Mouse (Mus musculus) midbrain, embryonic 12.5 days (tissue): ENCODE measurements at regions not wholly inside any gene's neighbourhood (a gene's known extent, or its start where the extent isn't known, plus 50 kb on each side); places are given as distances from the start of the nearest gene placed in this dataset.
A peak's percentile ranks its signal among the peaks of the same experiment; 100 is the strongest.

Source experiments
- ATAC-seq: fragments of 200-750 bp; cut with Nextera tagmentation; 2 replicates; pipeline ENCODE4 v1.8.0; 2017; ENCODE audit warnings: low read depth, moderate TSS enrichment, moderate library complexity; ENCODE audit not compliant: low FRiP score
- H3K27ac ChIP-seq: fragments of 300-500 bp; sonication (generic); replicated peaks from 2 replicates; pipeline ENCODE4 v1.5.1; 2016; ENCODE audit warnings: mild to moderate bottlenecking
- H3K27me3 ChIP-seq: fragments of 300-500 bp; sonication (generic); 2 replicates; pipeline ENCODE4 v1.6.1; 2016; ENCODE audit warnings: mild to moderate bottlenecking
- H3K36me3 ChIP-seq: fragments of 300-500 bp; sonication (generic); 2 replicates; pipeline ENCODE4 v1.6.1; 2016
- H3K4me1 ChIP-seq: fragments of 300-500 bp; sonication (generic); 2 replicates; pipeline ENCODE4 v1.6.1; 2016
- H3K4me2 ChIP-seq: fragments of 300-500 bp; sonication (generic); replicated peaks from 2 replicates; pipeline ENCODE4 v1.6.1; 2016; ENCODE audit warnings: mild to moderate bottlenecking, moderate library complexity
- H3K4me3 ChIP-seq: fragments of 300-500 bp; sonication (generic); 2 replicates; pipeline ENCODE4 v1.5.1; 2016; ENCODE audit warnings: mild to moderate bottlenecking
- H3K9ac ChIP-seq: fragments of 300-500 bp; sonication (generic); replicated peaks from 2 replicates; pipeline ENCODE4 v1.6.1; 2016; ENCODE audit warnings: mild to moderate bottlenecking, moderate library complexity
- H3K9me3 ChIP-seq: fragments of 300-500 bp; sonication (generic); 2 replicates; pipeline ENCODE4 v1.6.1; 2016; ENCODE audit warnings: mild to moderate bottlenecking
- WGBS: fragments of 180-500 bp; shearing (Covaris S2); methylation state at CpG from one replicate; pipeline ENCODE4 v1.1.7; 2016; 5-methylcytosine and 5-hydroxymethylcytosine counted together

GRCm38 (mm10) chr1:14513662-14514061 lies 1579.5 kb downstream of the 4930444P10Rik start:
- Histone ChIP-seq H3K9ac (no peak overlapping the region), H3K27me3 (peaks cover 18% of the 10 kb centered on the region), H3K4me1 (no peaks in the 10 kb centered on the region), H3K9me3 (no peaks in the 10 kb centered on the region), H3K36me3 (no peaks in the 10 kb centered on the region), H3K4me3 (no peak overlapping the region), H3K4me2 (no peak overlapping the region), H3K27ac (no peak overlapping the region)
- ATAC-seq, result no peak

- Histone ChIP-seq H3K4me2 (no peak overlapping the region), H3K27ac (no peak overlapping the region), H3K9ac (no peak overlapping the region), H3K27me3 (peaks cover 27% of the 10 kb centered on the region), H3K9me3 (no peaks in the 10 kb centered on the region), H3K4me3 (no peak overlapping the region), H3K4me1 (no peaks in the 10 kb centered on the region), H3K36me3 (no peaks in the 10 kb centered on the region)
- WGBS, result 67% methylated on average over 9 of the region's 9 CpGs
- no peak for ATAC-seq
These were observed 1580.4 kb downstream of the 4930444P10Rik start for GRCm38 (mm10) chr1:14512481-14513285.

GRCm38 (mm10) chr1:14506831-14507690 lies 1586.1 kb downstream of the 4930444P10Rik start:
- Histone ChIP-seq H3K4me2 (peak overlapping the region; percentile 77), H3K4me3 (peak overlapping the region; percentile 46), H3K4me1 (peaks cover 29% of the 10 kb centered on the region), H3K9me3 (no peaks in the 10 kb centered on the region), H3K36me3 (no peaks in the 10 kb centered on the region), H3K27ac (no peak overlapping the region), H3K27me3 (peaks cover 75% of the 10 kb centered on the region), H3K9ac (peak overlapping the region; percentile 37)
- ATAC-seq, result peak; percentile 7; the same call in 1 of the 2 replicates
- WGBS, result 1% methylated on average over 33 of the region's 36 CpGs

GRCm38 (mm10) chr1:14506201-14506830 lies 1586.8 kb downstream of the 4930444P10Rik start:
- H3K9me3 ChIP-seq, result no peaks in the 10 kb centered on the region
- H3K27me3 ChIP-seq, result peaks cover 75% of the 10 kb centered on the region
- H3K36me3 ChIP-seq, result no peaks in the 10 kb centered on the region
- 1% methylated on average over 32 of the region's 34 CpGs for WGBS
- H3K4me3 ChIP-seq, result peak overlapping the region; percentile 46
- no peak overlapping the region for H3K27ac ChIP-seq
- H3K9ac ChIP-seq, result peak overlapping the region; percentile 37
- ATAC-seq, result peak; percentile 90
- H3K4me2 ChIP-seq, result peak overlapping the region; percentile 77
- peaks cover 29% of the 10 kb centered on the region for H3K4me1 ChIP-seq

- Histone ChIP-seq H3K27ac (no peak overlapping the region), H3K9me3 (no peaks in the 10 kb centered on the region), H3K4me3 (no peak overlapping the region), H3K9ac (no peak overlapping the region), H3K4me1 (peaks cover 29% of the 10 kb centered on the region), H3K27me3 (peaks cover 75% of the 10 kb centered on the region), H3K4me2 (peak overlapping the region; percentile 77), H3K36me3 (no peaks in the 10 kb centered on the region)
- no peak for ATAC-seq
- 4% methylated on average over 6 of the region's 6 CpGs for WGBS
These were observed 1587.4 kb downstream of the 4930444P10Rik start for GRCm38 (mm10) chr1:14505741-14506140.

- H3K36me3 ChIP-seq, result no peaks in the 10 kb centered on the region
- WGBS, result 4% methylated on average over 12 of the region's 12 CpGs
- ATAC-seq, result no peak
- peaks cover 29% of the 10 kb centered on the region for H3K4me1 ChIP-seq
- H3K4me2 ChIP-seq, result peak overlapping the region; percentile 40
- H3K27ac ChIP-seq, result no peak overlapping the region
- H3K9me3 ChIP-seq, result no peaks in the 10 kb centered on the region
- no peak overlapping the region for H3K9ac ChIP-seq
- H3K27me3 ChIP-seq, result peaks cover 73% of the 10 kb centered on the region
- peak overlapping the region; percentile 24 for H3K4me3 ChIP-seq
These were observed 1588.3 kb downstream of the 4930444P10Rik start for GRCm38 (mm10) chr1:14504767-14505343.

GRCm38 (mm10) chr1:14503881-14504742 lies 1589.0 kb downstream of the 4930444P10Rik start:
- no peaks in the 10 kb centered on the region for H3K9me3 ChIP-seq
- 5% methylated on average over 17 of the region's 17 CpGs for WGBS
- H3K36me3 ChIP-seq, result no peaks in the 10 kb centered on the region
- ATAC-seq, result no peak
- no peak overlapping the region for H3K9ac ChIP-seq
- H3K27ac ChIP-seq, result no peak overlapping the region
- peaks cover 67% of the 10 kb centered on the region for H3K27me3 ChIP-seq
- H3K4me3 ChIP-seq, result 0 out of 2 replicates have a peak overlapping the region, but pooled peaks have one; percentile 24
- H3K4me2 ChIP-seq, result peak overlapping the region; percentile 40
- peaks cover 29% of the 10 kb centered on the region for H3K4me1 ChIP-seq

GRCm38 (mm10) chr1:14503193-14503800 lies 1589.8 kb downstream of the 4930444P10Rik start:
- ATAC-seq, result no peak
- H3K27me3 ChIP-seq, result peaks cover 59% of the 10 kb centered on the region
- H3K4me1 ChIP-seq, result peaks cover 29% of the 10 kb centered on the region

GRCm38 (mm10) chr1:14499105-14499504 lies 1594.0 kb downstream of the 4930444P10Rik start:
- ATAC-seq, result no peak
- peaks cover 7% of the 10 kb centered on the region; the same call in 1 of the 2 replicates for H3K4me1 ChIP-seq
- H3K9ac ChIP-seq, result no peak overlapping the region
- H3K27ac ChIP-seq, result no peak overlapping the region
- no peak overlapping the region for H3K4me2 ChIP-seq
- H3K9me3 ChIP-seq, result no peaks in the 10 kb centered on the region
- no peaks in the 10 kb centered on the region for H3K36me3 ChIP-seq
- peaks cover 21% of the 10 kb centered on the region for H3K27me3 ChIP-seq
- H3K4me3 ChIP-seq, result no peak overlapping the region
- 92% methylated on average over 1 of the region's 1 CpGs for WGBS

More at GRCm38 (mm10) chr1:14503193-14503800, 1589.8 kb downstream of the 4930444P10Rik start:
- Histone ChIP-seq H3K4me2 (no peak overlapping the region), H3K9ac (no peak overlapping the region), H3K36me3 (no peaks in the 10 kb centered on the region), H3K27ac (no peak overlapping the region), H3K9me3 (no peaks in the 10 kb centered on the region), H3K4me3 (no peak overlapping the region)
- WGBS, result 12% methylated on average over 7 of the region's 7 CpGs

GRCm38 (mm10) chr1:14490026-14490425 lies 1603.1 kb downstream of the 4930444P10Rik start:
- H3K9ac ChIP-seq, result no peak overlapping the region
- H3K9me3 ChIP-seq, result no peaks in the 10 kb centered on the region
- no peak overlapping the region for H3K4me3 ChIP-seq
- 84% methylated on average over 3 of the region's 3 CpGs for WGBS
- H3K27ac ChIP-seq, result no peak overlapping the region
- no peaks in the 10 kb centered on the region for H3K36me3 ChIP-seq
- no peak overlapping the region for H3K4me2 ChIP-seq
- no peak for ATAC-seq
- no peaks in the 10 kb centered on the region for H3K4me1 ChIP-seq
- H3K27me3 ChIP-seq, result no peaks in the 10 kb centered on the region
